Mouse (Mus musculus) CH12.LX (cell line): ENCODE data around the gene Foxp1. TPM values are rescaled to one million over a fixed set of nuclear protein-coding genes. Genes with fewer than 3 reads are reported as not detected.

Experiments used
- DNase-seq: peaks from one replicate; pipeline ENCODE4 v3.0.0-alpha.2; 2013; ENCODE audit errors: extremely low read depth
- H3K27ac ChIP-seq: 2 replicates; pipeline ENCODE4 v1.5.1; 2012; ENCODE audit warnings: low read depth, mild to moderate bottlenecking, control low read depth, moderate library complexity; ENCODE audit not compliant: insufficient read depth
- H3K27me3 ChIP-seq: replicated peaks from 2 replicates; pipeline ENCODE3; 2012; ENCODE audit warnings: inconsistent platforms
- H3K36me3 ChIP-seq, 2 experiments: replicated peaks in 1 of 2; 2 replicates each; pipeline versions ENCODE3 to v1.6.1; 2012; ENCODE audit warnings: inconsistent platforms in 1 of 2, low read length in 1 of 2, mild to moderate bottlenecking in 1 of 2, mixed read lengths in 1 of 2, moderate library complexity in 1 of 2; ENCODE audit not compliant: control insufficient read depth in 1 of 2, insufficient read depth in 1 of 2
- H3K4me1 ChIP-seq, 2 experiments: 2 replicates each; pipeline ENCODE4 v1.6.1; 2012; ENCODE audit warnings: inconsistent platforms in 1 of 2, moderate library complexity in 1 of 2; ENCODE audit not compliant: insufficient read depth in 2 of 2, control insufficient read depth in 1 of 2
- H3K4me2 ChIP-seq: 2 replicates; pipeline ENCODE4 v1.6.1; 2012; ENCODE audit warnings: low read depth, mild to moderate bottlenecking, control low read depth; ENCODE audit not compliant: poor library complexity, insufficient read depth, severe bottlenecking
- H3K4me3 ChIP-seq, 3 experiments: fragments of 150-350 bp in 1 of 3; sonication (generic) in 1 of 3; replicated peaks in 1 of 3; 2 replicates each; pipeline versions ENCODE3 to v1.5.1; 2011 to 2012; ENCODE audit warnings: low read depth in 2 of 3, low read length in 2 of 3, mild to moderate bottlenecking in 2 of 3, moderate library complexity in 2 of 3, control low read depth in 1 of 3, improper control_type of control experiment in 1 of 3, inconsistent platforms in 1 of 3, mixed read lengths in 1 of 3; ENCODE audit not compliant: poor library complexity in 1 of 3
- H3K79me2 ChIP-seq: replicated peaks from 2 replicates; pipeline ENCODE4 v1.6.1; 2012; ENCODE audit warnings: mild to moderate bottlenecking, moderate library complexity; ENCODE audit not compliant: control insufficient read depth, poor library complexity, insufficient read depth, severe bottlenecking; ENCODE audit errors: extremely low read depth
- H3K9ac ChIP-seq: 2 replicates; pipeline ENCODE4 v1.6.1; 2012; ENCODE audit warnings: low read depth, mild to moderate bottlenecking, control low read depth, moderate library complexity; ENCODE audit not compliant: insufficient read depth
- H3K9me3 ChIP-seq: replicated peaks from 2 replicates; pipeline ENCODE3; 2012; ENCODE audit warnings: low read length, inconsistent platforms, mixed read lengths
- ETS1 ChIP-seq: conservative IDR thresholded peaks from 2 replicates; pipeline ENCODE4 v1.6.1; 2012; ENCODE audit warnings: low read depth, mild to moderate bottlenecking, inconsistent platforms, low read length, improper control_type of control experiment, moderate library complexity
- MAX ChIP-seq: IDR thresholded peaks from 2 replicates; pipeline ENCODE4 v1.6.1; 2011; ENCODE audit warnings: low read length, improper control_type of control experiment
- MAZ ChIP-seq: IDR thresholded peaks from 2 replicates; pipeline ENCODE4 v1.6.1; 2012; ENCODE audit warnings: low read depth, mild to moderate bottlenecking, inconsistent platforms, low read length, improper control_type of control experiment, moderate library complexity
- MXI1 ChIP-seq: IDR thresholded peaks from 2 replicates; pipeline ENCODE4 v1.6.1; 2011; ENCODE audit warnings: mild to moderate bottlenecking, low read depth, low read length, improper control_type of control experiment
- MYC ChIP-seq: IDR thresholded peaks from 2 replicates; pipeline ENCODE4 v1.6.1; 2011; ENCODE audit warnings: low read depth, mild to moderate bottlenecking, improper control_type of control experiment, low read length
- RAD21 ChIP-seq: IDR thresholded peaks from 2 replicates; pipeline ENCODE4 v1.6.1; 2011; ENCODE audit warnings: low read depth, mild to moderate bottlenecking, low read length, improper control_type of control experiment, moderate library complexity
- RCOR1 ChIP-seq: conservative IDR thresholded peaks from 2 replicates; pipeline ENCODE4 v1.6.1; 2012; ENCODE audit warnings: low read depth, mild to moderate bottlenecking, inconsistent platforms, low read length, improper control_type of control experiment
- SMC3 ChIP-seq: IDR thresholded peaks from 2 replicates; pipeline ENCODE4 v1.6.1; 2011; ENCODE audit warnings: low read depth, low read length, improper control_type of control experiment
- TBP ChIP-seq: conservative IDR thresholded peaks from 2 replicates; pipeline ENCODE4 v1.6.1; 2011; ENCODE audit warnings: low read depth, low read length, improper control_type of control experiment
- TCF12 ChIP-seq: IDR thresholded peaks from 2 replicates; pipeline ENCODE4 v1.6.1; 2014; ENCODE audit warnings: low read depth, mild to moderate bottlenecking, inconsistent platforms, low read length, improper control_type of control experiment
- USF1 ChIP-seq: IDR thresholded peaks from 2 replicates; pipeline ENCODE4 v1.6.1; 2014; ENCODE audit warnings: low read depth, mild to moderate bottlenecking, inconsistent platforms, low read length, improper control_type of control experiment
- ZC3H11A ChIP-seq: IDR thresholded peaks from 2 replicates; pipeline ENCODE4 v1.6.1; 2012; ENCODE audit warnings: low read depth, mild to moderate bottlenecking, inconsistent platforms, low read length, improper control_type of control experiment
- ZMIZ1 ChIP-seq: IDR thresholded peaks from 2 replicates; pipeline ENCODE4 v1.6.1; 2012; ENCODE audit warnings: low read depth, mild to moderate bottlenecking, inconsistent platforms, low read length, improper control_type of control experiment
- dilution Hi-C: fragments of 300-500 bp; cut with MboI; formaldehyde crosslinking; loops from 2 replicates; pipeline ENCODE4 v1.14.3; 2020; ENCODE audit warnings: low sequenced_read_pairs; ENCODE audit not compliant: extremely low pct_unique_long_range_greater_than_20kb, extremely low pct_ligation_motif_present
- in situ Hi-C: fragments of 300-500 bp; cut with MboI; formaldehyde crosslinking; loops from 3 replicates; pipeline ENCODE4 v1.14.3; 2019; ENCODE audit warnings: low sequenced_read_pairs, low pct_ligation_motif_present, low pct_unique_long_range_greater_than_20kb, mixed read lengths
- polyA plus RNA-seq: library from polyadenylated mRNA; unstranded; fragments of >175 nt; gene quantifications from 2 replicates; pipeline ENCODE4 v1.2.1, GENCODE M21; 2012; ENCODE audit warnings: low read depth; ENCODE audit not compliant: insufficient read length
- total RNA-seq, 2 experiments: library from RNA; depleted of rRNA; stranded (reverse); fragments of 300-350 nt in 1 of 2; fragments of >200 nt in 1 of 2; gene quantifications; 2 replicates each; pipeline ENCODE4 v1.2.3; 2012 to 2014

Gene Foxp1
- total and polyA plus RNA-seq, 3 experiments, result 66.5 to 105 (median 87.4) TPM

DNA sequence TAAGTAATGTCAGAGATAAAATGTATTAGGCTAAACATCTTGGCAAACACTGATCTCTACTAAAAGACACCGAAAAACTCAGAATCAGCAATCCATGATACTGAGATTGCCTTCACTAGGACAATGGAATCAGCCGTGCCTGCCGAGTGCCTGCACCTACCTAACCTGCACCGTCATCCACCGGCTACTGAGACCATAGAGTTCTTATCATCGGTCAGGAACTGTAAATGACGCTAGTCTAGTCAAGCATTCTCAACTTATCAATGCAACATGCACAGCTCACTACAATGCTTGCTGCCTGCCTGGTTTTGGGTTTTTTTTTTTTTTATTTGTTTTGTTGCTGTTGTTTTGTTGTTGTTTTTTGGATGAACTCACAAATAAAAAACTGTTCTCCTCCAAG, 542.1 kb downstream of the Foxp1 start:
- Histone ChIP-seq H3K4me2 (no peak overlapping the region), H3K79me2 (peaks cover 60% of the 10 kb centered on the region), H3K4me3 (no peak overlapping the region)
- in situ Hi-C loops, result no loop called here
- TF ChIP-seq MYC (no peak), MXI1 (no peak), RAD21 (no peak)
- TF ChIP-seq, all 38 proteins: peak for 0
- dilution Hi-C loops, result no loop called here
- Histone ChIP-seq H3K9ac (no peak overlapping the region), H3K36me3 (peaks cover 50 to 88% of the 10 kb centered on the region in 2 experiments), H3K9me3 (no peaks in the 10 kb centered on the region), H3K27ac (no peak overlapping the region), H3K27me3 (no peaks in the 10 kb centered on the region), H3K4me1 (peaks cover 29 to 59% of the 10 kb centered on the region in 2 experiments)
- no peak for DNase-seq

DNA sequence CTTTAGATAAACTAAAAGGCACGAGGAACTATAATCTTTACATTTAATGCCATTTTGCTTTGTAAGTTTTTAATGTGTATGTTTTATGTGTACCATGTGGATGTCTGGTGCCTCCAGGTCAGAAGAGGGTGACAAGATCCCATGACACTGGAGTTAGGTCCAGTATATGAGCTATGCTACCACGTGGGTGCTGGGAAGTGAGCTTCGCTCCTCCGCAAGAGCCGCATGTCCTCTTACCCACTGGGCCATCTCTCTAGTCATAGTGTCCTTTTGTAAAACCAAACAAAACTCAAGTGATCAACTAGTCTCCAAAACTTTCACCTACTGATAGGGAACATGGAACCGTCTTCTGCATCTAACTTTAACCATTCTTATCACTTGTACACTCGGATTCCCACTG, 542.5 kb downstream of the Foxp1 start:
- H3K36me3 ChIP-seq, result peaks cover 54 to 88% of the 10 kb centered on the region in 2 experiments
- TF ChIP-seq RCOR1 (no peak), RAD21 (no peak), TCF12 (no peak), MAX (no peak), SMC3 (no peak), MAZ (no peak), ZMIZ1 (no peak), USF1 (no peak), ETS1 (no peak)
- H3K27ac ChIP-seq, result no peak overlapping the region
- H3K9ac ChIP-seq, result no peak overlapping the region
- DNase-seq, result no peak
- no peak overlapping the region for H3K4me3 ChIP-seq
- no peak overlapping the region for H3K4me2 ChIP-seq
- H3K9me3 ChIP-seq, result no peaks in the 10 kb centered on the region
- H3K27me3 ChIP-seq, result no peaks in the 10 kb centered on the region
- dilution Hi-C loops, result no loop called here
- in situ Hi-C loops, result no loop called here
- peaks cover 29 to 55% of the 10 kb centered on the region in 2 experiments for H3K4me1 ChIP-seq
- H3K79me2 ChIP-seq, result peaks cover 56% of the 10 kb centered on the region

DNA sequence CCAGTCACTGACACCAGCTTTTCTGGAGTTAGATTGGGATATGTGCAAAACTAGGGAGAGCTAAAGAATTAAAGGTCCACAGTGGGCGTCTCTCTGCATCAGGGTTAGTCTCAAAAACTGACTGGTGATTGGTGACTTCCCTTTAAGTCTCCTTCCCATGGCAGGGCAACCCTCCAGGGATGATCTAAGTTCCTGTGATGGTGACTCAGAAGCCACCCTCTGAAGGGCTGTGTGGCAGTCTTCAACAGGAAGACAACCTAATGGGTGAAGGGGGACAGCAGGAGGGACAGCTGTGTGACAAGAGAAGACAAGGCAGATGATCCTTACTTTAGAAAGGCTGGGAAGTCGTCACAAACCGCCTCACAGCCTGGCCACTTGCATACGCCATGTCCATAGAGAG, 544.7 kb downstream of the Foxp1 start:
- no peak for TF ChIP-seq TBP
- no peak for TF ChIP-seq ZC3H11A
- no peak for TF ChIP-seq MAZ
- Histone ChIP-seq H3K4me3 (no peak overlapping the region), H3K79me2 (peaks cover 37% of the 10 kb centered on the region), H3K9me3 (no peaks in the 10 kb centered on the region), H3K9ac (no peak overlapping the region), H3K27me3 (no peaks in the 10 kb centered on the region), H3K36me3 (peaks cover 67 to 95% of the 10 kb centered on the region in 2 experiments), H3K27ac (no peak overlapping the region), H3K4me1 (peaks cover 21 to 43% of the 10 kb centered on the region in 2 experiments), H3K4me2 (no peak overlapping the region)
- dilution Hi-C loops, result no loop called here
- in situ Hi-C loops, result no loop called here
- no peak for DNase-seq
